Mouse (Mus musculus) stomach, embryonic 16.5 days (tissue): ENCODE data around the gene Gucy1b2. TPM values are rescaled to one million over a fixed set of nuclear protein-coding genes. Genes with fewer than 3 reads are reported as not detected.
A peak's percentile ranks its signal among the peaks of the same experiment; 100 is the strongest.

ENCODE experiments used
- ATAC-seq: fragments of 200-750 bp; cut with Nextera tagmentation; 2 replicates; pipeline ENCODE4 v1.8.0; 2017; ENCODE audit warnings: moderate number of reproducible peaks, moderate TSS enrichment; ENCODE audit not compliant: insufficient read depth, low FRiP score
- H3K27ac ChIP-seq: fragments of 300-500 bp; sonication (generic); 2 replicates; pipeline ENCODE4 v1.5.1; 2014; ENCODE audit warnings: low read length
- H3K27me3 ChIP-seq: fragments of 300-500 bp; sonication (generic); 2 replicates; pipeline ENCODE4 v1.6.1; 2014; ENCODE audit warnings: low read length, control low read depth, mixed read lengths; ENCODE audit not compliant: control insufficient read depth, insufficient read depth
- H3K36me3 ChIP-seq: fragments of 300-500 bp; sonication (generic); 2 replicates; pipeline ENCODE4 v1.6.1; 2014; ENCODE audit warnings: low read length; ENCODE audit not compliant: control insufficient read depth, insufficient read depth
- H3K4me1 ChIP-seq: fragments of 300-500 bp; sonication (generic); 2 replicates; pipeline ENCODE4 v1.6.1; 2014; ENCODE audit warnings: low read length, control low read depth, mixed read lengths; ENCODE audit not compliant: control insufficient read depth, insufficient read depth
- H3K4me2 ChIP-seq: fragments of 300-500 bp; sonication (generic); 2 replicates; pipeline ENCODE4 v1.6.1; 2014; ENCODE audit warnings: low read depth, low read length, mixed read lengths
- H3K4me3 ChIP-seq: fragments of 300-500 bp; sonication (generic); replicated peaks from 2 replicates; pipeline ENCODE4 v1.5.1; 2014; ENCODE audit warnings: mild to moderate bottlenecking, low read length
- H3K9ac ChIP-seq: fragments of 300-500 bp; sonication (generic); 2 replicates; pipeline ENCODE4 v1.6.1; 2014; ENCODE audit warnings: low read length
- H3K9me3 ChIP-seq: fragments of 300-500 bp; sonication (generic); replicated peaks from 2 replicates; pipeline ENCODE4 v1.6.1; 2016; ENCODE audit warnings: low read length, control low read depth; ENCODE audit not compliant: control insufficient read depth
- WGBS: fragments of 180-500 bp; shearing (Covaris S2); extraction: QIAGEN DNeasy Blood & Tissue Kit; methylation state at CpG from one replicate; pipeline ENCODE4 v1.1.7; 2014; 5-methylcytosine and 5-hydroxymethylcytosine counted together
- polyA plus RNA-seq: library from polyadenylated mRNA; unstranded; fragments of >200 nt; fragmentation: Nextera tagmentation; extraction: Ambion mirVana; gene quantifications from 2 replicates; pipeline ENCODE4 v1.2.1, GENCODE M21; 2015

The Gucy1b2 gene
- polyA plus RNA-seq, 1 experiment from 2014 or later = 0.21 TPM

- no peak overlapping the region for H3K4me2 ChIP-seq
- 82% methylated on average over 11 of the region's 11 CpGs for WGBS
- no peak for ATAC-seq
- no peaks in the 10 kb centered on the region; the same call in 1 of the 2 replicates for H3K27me3 ChIP-seq
- H3K36me3 ChIP-seq = no peaks in the 10 kb centered on the region
- no peak overlapping the region for H3K27ac ChIP-seq
- H3K9me3 ChIP-seq = no peaks in the 10 kb centered on the region
- H3K4me3 ChIP-seq = no peak overlapping the region
- no peaks in the 10 kb centered on the region; the same call in 1 of the 2 replicates for H3K4me1 ChIP-seq
- no peak overlapping the region for H3K9ac ChIP-seq
Measured at GRCm38 (mm10) chr14:62453276-62453675, 2.8 kb downstream of the Gucy1b2 start.

GRCm38 (mm10) chr14:62450706-62451105 is 5.4 kb downstream of the Gucy1b2 start:
- H3K27ac ChIP-seq = no peak overlapping the region
- H3K9ac ChIP-seq = no peak overlapping the region
- H3K9me3 ChIP-seq = no peaks in the 10 kb centered on the region
- ATAC-seq = no peak
- H3K36me3 ChIP-seq = no peaks in the 10 kb centered on the region
- WGBS = 94% methylated on average over 1 of the region's 1 CpGs
- H3K4me1 ChIP-seq = no peaks in the 10 kb centered on the region; the same call in none of the 2 replicates
- no peak overlapping the region for H3K4me3 ChIP-seq
- no peak overlapping the region for H3K4me2 ChIP-seq
- H3K27me3 ChIP-seq = no peaks in the 10 kb centered on the region

- WGBS = 50% methylated on average over 3 of the region's 3 CpGs
Measured at GRCm38 (mm10) chr14:62447214-62447548, 8.9 kb downstream of the Gucy1b2 start.

DNA sequence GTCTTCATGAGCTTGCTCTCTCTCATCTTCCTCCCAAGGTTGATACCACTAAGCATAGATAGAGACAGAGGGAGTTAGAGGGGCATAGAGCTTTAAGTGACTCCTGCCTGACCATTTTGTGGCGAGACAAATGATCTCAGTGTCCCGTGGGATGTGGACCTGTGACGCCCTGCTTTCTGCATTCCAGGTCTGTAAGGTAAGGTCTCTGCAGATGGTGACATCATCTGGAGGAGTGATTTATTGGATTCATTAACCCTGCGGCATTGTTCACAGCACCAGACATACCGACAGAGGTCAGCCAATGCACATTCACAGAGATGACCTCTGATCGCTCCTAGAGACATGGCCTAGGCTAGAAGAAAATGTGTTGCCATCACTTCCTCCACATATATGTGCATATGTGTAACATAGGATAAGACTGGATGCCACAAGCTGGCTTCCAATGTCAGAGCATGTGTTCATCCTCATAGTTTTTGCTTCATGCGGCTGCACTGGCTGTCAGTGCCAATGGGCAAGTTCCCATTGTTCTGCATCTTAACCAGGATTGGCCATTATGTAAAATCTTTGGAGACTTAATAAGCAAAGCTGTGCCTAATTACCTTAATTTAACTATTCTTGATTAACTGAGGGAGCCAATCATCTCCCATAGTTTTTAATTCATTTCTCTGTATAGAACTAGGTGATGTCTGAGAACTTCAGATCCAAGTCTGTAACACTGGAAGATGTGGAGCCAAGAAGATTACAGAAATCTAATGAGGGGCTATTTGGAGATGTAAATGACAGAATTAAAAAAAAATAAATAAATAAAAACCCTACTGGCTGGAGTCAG is 9.5 kb downstream of the Gucy1b2 start:
- Histone ChIP-seq H3K27ac (no peak overlapping the region), H3K4me3 (no peak overlapping the region), H3K4me2 (no peak overlapping the region), H3K9ac (no peak overlapping the region), H3K4me1 (no peaks in the 10 kb centered on the region; the same call in 1 of the 2 replicates), H3K9me3 (no peaks in the 10 kb centered on the region), H3K36me3 (no peaks in the 10 kb centered on the region), H3K27me3 (no peaks in the 10 kb centered on the region)
- no peak for ATAC-seq
- 44% methylated on average over 7 of the region's 7 CpGs for WGBS

More at GRCm38 (mm10) chr14:62447214-62447548, 8.9 kb downstream of the Gucy1b2 start:
- Histone ChIP-seq H3K27ac (no peak overlapping the region), H3K9me3 (no peaks in the 10 kb centered on the region), H3K4me2 (no peak overlapping the region), H3K4me3 (no peak overlapping the region), H3K36me3 (no peaks in the 10 kb centered on the region), H3K27me3 (no peaks in the 10 kb centered on the region), H3K9ac (no peak overlapping the region), H3K4me1 (no peaks in the 10 kb centered on the region; the same call in 1 of the 2 replicates)
- ATAC-seq = peak; percentile 81; the same call in 1 of the 2 replicates

- Histone ChIP-seq H3K36me3 (no peaks in the 10 kb centered on the region), H3K4me2 (no peak overlapping the region), H3K9me3 (no peaks in the 10 kb centered on the region), H3K4me3 (no peak overlapping the region), H3K9ac (no peak overlapping the region), H3K27ac (no peak overlapping the region), H3K27me3 (no peaks in the 10 kb centered on the region), H3K4me1 (no peaks in the 10 kb centered on the region; the same call in 1 of the 2 replicates)
- ATAC-seq = no peak
- 56% methylated on average over 6 of the region's 6 CpGs for WGBS
Measured at GRCm38 (mm10) chr14:62443840-62444430, 12.2 kb downstream of the Gucy1b2 start.

GRCm38 (mm10) chr14:62442971-62443370 is 13.1 kb downstream of the Gucy1b2 start:
- Histone ChIP-seq H3K4me2 (no peak overlapping the region), H3K9me3 (no peaks in the 10 kb centered on the region), H3K27ac (no peak overlapping the region), H3K36me3 (no peaks in the 10 kb centered on the region), H3K4me3 (no peak overlapping the region), H3K27me3 (no peaks in the 10 kb centered on the region), H3K9ac (no peak overlapping the region), H3K4me1 (no peaks in the 10 kb centered on the region; the same call in 1 of the 2 replicates)
- WGBS = 57% methylated on average over 1 of the region's 1 CpGs
- ATAC-seq = no peak

GRCm38 (mm10) chr14:62440036-62440435 is 16.1 kb downstream of the Gucy1b2 start:
- Histone ChIP-seq H3K27me3 (no peaks in the 10 kb centered on the region), H3K4me1 (no peaks in the 10 kb centered on the region), H3K27ac (no peak overlapping the region), H3K36me3 (no peaks in the 10 kb centered on the region), H3K9ac (no peak overlapping the region), H3K4me3 (no peak overlapping the region), H3K4me2 (no peak overlapping the region), H3K9me3 (no peaks in the 10 kb centered on the region)
- no peak for ATAC-seq

DNA sequence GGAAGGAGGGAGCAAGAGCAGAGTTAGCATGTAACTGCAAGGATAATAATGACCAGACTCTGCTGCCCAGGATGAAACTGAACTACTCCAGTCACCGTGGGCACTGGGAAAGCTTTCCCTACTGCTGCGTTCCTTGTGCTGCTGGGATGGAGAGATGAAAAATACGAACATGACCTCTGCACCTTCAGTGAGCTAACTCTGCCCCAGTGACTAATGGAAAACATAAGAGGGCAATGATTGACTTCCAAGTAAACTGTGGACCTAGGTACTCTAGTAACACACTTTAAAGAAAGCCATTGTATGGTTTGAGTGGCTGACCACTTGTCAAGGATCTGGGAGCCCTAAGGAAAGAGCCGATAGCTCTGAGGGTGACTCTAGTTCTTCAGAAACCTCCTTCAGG is 17.9 kb downstream of the Gucy1b2 start:
- no peak for ATAC-seq
- Histone ChIP-seq H3K9me3 (no peaks in the 10 kb centered on the region), H3K27me3 (no peaks in the 10 kb centered on the region), H3K4me3 (no peak overlapping the region), H3K9ac (no peak overlapping the region), H3K27ac (no peak overlapping the region), H3K4me1 (no peaks in the 10 kb centered on the region), H3K4me2 (no peak overlapping the region), H3K36me3 (no peaks in the 10 kb centered on the region)
- WGBS = 65% methylated on average over 4 of the region's 4 CpGs

GRCm38 (mm10) chr14:62437806-62438205 is 18.3 kb downstream of the Gucy1b2 start:
- H3K27me3 ChIP-seq = no peaks in the 10 kb centered on the region
- H3K36me3 ChIP-seq = no peaks in the 10 kb centered on the region
- no peak for ATAC-seq
- no peak overlapping the region for H3K27ac ChIP-seq
- no peak overlapping the region for H3K9ac ChIP-seq
- WGBS = 87% methylated on average over 2 of the region's 2 CpGs
- no peak overlapping the region for H3K4me2 ChIP-seq
- H3K9me3 ChIP-seq = no peaks in the 10 kb centered on the region
- H3K4me3 ChIP-seq = no peak overlapping the region
- no peaks in the 10 kb centered on the region for H3K4me1 ChIP-seq
